Mouse (Mus musculus) CD4-positive, CD25-positive, alpha-beta regulatory T cell, adult 9 weeks (primary cell): ENCODE results near the gene Trnt1. TPM values are rescaled to one million over a fixed set of nuclear protein-coding genes. Genes with fewer than 3 reads are reported as not detected.

Experiments used
- polyA plus RNA-seq: library from polyadenylated mRNA; unstranded; fragments of 100-300 nt; shearing (Covaris generic); gene quantifications from one replicate; pipeline ENCODE4 v1.2.1, GENCODE M21; 2017

Trnt1 gene
- 91.9 TPM for polyA plus RNA-seq

DNA sequence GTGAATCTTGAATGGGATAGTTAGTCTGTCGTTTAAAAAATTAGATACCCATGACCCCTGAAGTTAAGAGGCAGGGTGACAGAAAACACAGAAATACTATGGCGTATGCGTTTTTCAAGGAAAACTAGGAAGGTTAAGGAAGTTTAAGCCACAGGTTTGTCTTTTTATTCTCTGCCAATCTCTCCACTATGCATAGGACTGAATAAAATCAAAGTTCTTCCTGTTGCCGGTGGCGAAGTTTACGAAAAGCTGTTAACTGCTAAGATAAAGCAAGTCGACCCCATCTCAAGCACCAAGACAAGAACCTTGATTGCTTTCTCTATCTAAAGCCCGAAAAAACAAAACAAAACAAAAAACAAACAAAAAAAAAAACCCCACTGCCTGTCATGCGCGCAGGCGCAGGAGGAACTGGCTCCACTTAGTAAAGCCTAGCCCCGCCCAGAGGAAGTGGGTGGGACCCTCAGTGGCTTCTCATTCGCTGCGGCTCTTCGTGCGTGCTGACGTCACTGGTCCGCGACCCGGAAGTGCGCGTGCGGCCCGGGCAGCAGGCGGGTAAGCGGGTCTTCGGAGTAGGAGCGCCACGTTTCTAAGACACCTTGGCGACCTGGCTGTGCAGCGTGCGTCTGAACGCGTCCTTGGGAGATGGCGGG is at the start of gene Trnt1:
Trnt1 (plus strand) TSS at position 481 of the 650 bp plus-strand sequence.

DNA sequence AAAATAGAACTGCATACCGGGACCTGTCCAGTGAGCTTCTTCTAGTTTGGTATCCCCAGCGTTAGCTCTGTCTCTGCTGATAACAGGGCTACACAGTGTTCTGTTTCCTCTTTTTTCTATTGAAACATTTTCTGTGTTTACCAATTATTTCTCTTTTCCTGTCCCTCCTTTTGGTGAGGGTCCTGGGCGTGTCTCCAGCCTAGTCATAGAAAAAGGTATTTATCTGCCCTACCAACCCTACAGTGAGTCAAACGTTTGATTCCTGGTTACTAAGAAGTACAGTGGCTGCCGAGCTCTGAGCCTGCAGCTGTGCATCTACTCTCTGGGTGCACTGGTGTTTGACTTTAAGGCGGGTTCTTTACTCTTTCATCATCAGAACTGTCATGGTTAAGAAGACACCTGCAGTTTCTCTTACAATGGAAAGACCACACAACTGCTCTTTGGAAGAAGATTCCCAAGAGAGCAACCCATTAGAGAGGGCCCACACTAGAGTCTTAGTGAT is 20.0 kb upstream of the Trnt1 start, which contains the start of gene Il5ra:
Il5ra (minus strand) TSS at position 151 of the 502 bp plus-strand sequence.

GRCm38 (mm10) chr6:106799333-106800226 is 30.7 kb downstream of the Trnt1 start, which contains the start of gene Crbn:
TSS of gene Crbn (minus strand) at chr6:106800077.

Other genes starting within 250 kb of the Trnt1 start
- gene Il5ra, start 20.1 kb upstream of the Trnt1 start, polyA plus RNA-seq = not detected
- gene Crbn, start 31.0 kb downstream of the Trnt1 start, polyA plus RNA-seq = 166 TPM